Mouse (Mus musculus) thymus, adult 18-20 months (tissue): ENCODE data around the gene Ccdc130.

ENCODE experiments used
- DNase-seq, 2 experiments: peaks; one replicate each; pipeline ENCODE4 v3.0.0; 2022; ENCODE audit warnings: mixed read lengths in 2 of 2

Gene Ccdc130

GRCm38 (mm10) chr8:84236998-84237473, 33.1 kb downstream of the Ccdc130 start, which contains the start of gene Zswim4:
Gene Zswim4 (minus strand): TSS chr8:84237055.
- DNase-seq: peak; percentile 96 to 99

- DNase-seq: no peak
These were observed 33.7 kb downstream of the Ccdc130 start for GRCm38 (mm10) chr8:84236410-84236997.

- no peak for DNase-seq
These were observed 34.3 kb downstream of the Ccdc130 start for GRCm38 (mm10) chr8:84235746-84236409.

- no peak for DNase-seq
These were observed 37.1 kb downstream of the Ccdc130 start for GRCm38 (mm10) chr8:84233055-84233454.

- no peak for DNase-seq
These were observed 39.4 kb downstream of the Ccdc130 start for GRCm38 (mm10) chr8:84230735-84231134.

GRCm38 (mm10) chr8:84223322-84224029, 46.7 kb downstream of the Ccdc130 start:
- no peak for DNase-seq

- no peak for DNase-seq
These were observed 47.5 kb downstream of the Ccdc130 start for GRCm38 (mm10) chr8:84222566-84223165.

GRCm38 (mm10) chr8:84220105-84220504, 50.1 kb downstream of the Ccdc130 start:
- no peak for DNase-seq

GRCm38 (mm10) chr8:84218143-84218542, 52.0 kb downstream of the Ccdc130 start:
- DNase-seq: no peak

GRCm38 (mm10) chr8:84217206-84217605, 53.0 kb downstream of the Ccdc130 start:
- no peak for DNase-seq

- no peak for DNase-seq
These were observed 56.9 kb downstream of the Ccdc130 start for GRCm38 (mm10) chr8:84213277-84213676.

- DNase-seq: no peak
These were observed 58.2 kb downstream of the Ccdc130 start for GRCm38 (mm10) chr8:84211881-84212563.

GRCm38 (mm10) chr8:84211202-84211601, 59.0 kb downstream of the Ccdc130 start:
- no peak for DNase-seq

GRCm38 (mm10) chr8:84210167-84210791, 59.9 kb downstream of the Ccdc130 start:
- DNase-seq: peak; percentile 69 to 74

GRCm38 (mm10) chr8:84208381-84209380, 61.5 kb downstream of the Ccdc130 start:
- DNase-seq: peak in 1 of 2 experiments; percentile 59

- DNase-seq: peak; percentile 59 to 76
These were observed 62.4 kb downstream of the Ccdc130 start for GRCm38 (mm10) chr8:84207811-84208210.
